Mouse (Mus musculus) brain, adult 2 months (tissue): ENCODE measurements around the gene Peli2.

Experiments used
- DNase-seq: peaks from one replicate; pipeline ENCODE4 v3.0.0; 2011; ENCODE audit warnings: low read depth, low spot score

Peli2 gene

DNA sequence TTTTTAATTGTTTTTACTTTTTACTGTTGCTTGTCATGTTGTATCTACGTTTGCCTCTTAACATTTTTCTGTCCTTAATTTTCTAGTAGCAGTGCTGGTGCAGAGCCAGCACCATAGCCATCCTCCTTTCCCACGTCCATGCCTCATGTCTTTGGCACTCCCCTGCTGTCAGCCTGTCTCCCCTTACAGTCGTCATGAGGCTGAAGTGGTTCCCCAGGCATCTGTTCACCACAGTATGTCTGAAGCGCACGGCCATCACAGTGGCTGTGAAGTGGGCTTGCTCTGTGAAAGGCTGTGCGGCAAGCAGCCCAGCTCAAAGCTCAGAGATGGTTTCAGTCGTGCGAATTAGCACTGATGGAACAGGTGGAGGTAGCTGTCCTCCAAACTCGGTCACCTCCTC is 66.5 kb downstream of the Peli2 start:
- peak; percentile 40 for DNase-seq

DNA sequence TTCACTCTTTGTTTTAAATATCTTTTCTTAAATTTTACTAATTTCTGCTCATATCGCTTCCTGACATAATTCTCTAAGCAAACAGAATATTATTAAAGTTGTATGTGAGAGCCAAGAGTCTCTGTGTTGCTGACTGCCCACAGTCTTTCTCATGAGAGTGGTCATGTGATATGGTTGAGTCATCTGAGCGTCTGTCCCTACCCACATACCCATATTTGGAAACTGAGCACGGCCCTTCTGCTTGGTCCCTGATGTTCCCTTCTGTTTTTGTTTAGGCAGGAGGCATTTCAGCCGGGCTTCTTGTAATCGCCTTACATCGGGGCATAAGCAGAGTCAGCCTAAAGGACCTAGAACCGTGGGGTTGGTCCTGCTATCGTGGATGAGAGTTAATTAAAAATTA is 68.7 kb downstream of the Peli2 start:
- DNase-seq, result peak; percentile 90

DNA sequence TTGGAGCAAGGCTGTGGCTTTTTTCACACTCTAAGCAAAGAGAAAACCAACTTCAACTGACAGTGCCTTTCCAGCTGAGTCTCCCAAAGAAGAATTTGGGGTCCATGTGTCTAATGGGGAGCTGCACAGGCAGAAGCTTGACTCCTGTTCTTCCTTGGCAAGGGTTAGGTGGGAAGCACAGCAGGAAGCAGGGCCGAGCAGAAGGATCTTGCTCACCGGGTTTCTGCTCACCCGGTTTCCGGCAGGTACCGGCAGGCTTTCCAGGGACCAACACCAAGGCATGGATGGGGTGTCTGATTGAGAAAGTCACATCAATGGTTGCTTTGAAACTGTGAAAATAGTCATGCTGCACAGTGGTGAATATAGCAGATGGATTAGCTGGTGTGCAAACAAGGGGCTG is 70.3 kb downstream of the Peli2 start:
- DNase-seq, result no peak

DNA sequence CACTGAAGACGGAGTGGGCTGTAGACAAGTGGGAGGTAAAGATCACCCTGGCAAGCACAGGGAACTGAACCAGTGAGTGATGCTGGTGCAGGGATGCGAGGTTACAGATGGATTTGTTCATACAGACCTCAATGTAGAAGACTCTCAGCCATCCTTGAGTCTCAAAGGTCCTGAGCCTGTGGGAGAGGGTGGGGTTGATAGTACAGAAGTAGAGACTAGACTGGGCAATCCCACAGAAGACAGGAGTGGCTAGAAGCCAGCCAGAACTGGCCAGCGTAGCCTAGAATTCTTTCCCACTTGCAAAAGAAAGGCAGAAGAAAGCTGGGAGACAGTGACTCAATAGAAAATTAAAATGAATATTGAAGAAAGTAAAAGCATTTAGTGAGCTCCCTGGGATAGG is 71.3 kb downstream of the Peli2 start:
- DNase-seq, result no peak

DNA sequence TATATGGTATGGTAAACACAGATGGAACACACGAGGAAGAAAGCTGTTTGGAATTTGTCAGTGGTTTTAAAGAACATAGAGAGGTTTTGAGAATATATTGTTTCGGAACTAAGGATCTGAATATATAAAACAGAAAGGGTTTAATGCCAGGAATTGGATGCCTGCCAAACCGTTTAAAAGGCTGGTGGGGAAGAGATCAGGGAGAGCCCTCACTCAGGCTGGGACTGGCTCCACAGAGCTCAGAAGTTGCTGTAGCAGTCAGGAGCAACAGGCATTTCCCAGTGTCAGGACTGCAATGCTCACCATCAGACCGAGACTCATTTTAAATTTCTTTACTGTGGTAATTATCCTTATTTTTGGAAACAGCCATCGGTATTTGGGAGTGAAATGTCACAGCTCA is 76.2 kb downstream of the Peli2 start:
- no peak for DNase-seq

DNA sequence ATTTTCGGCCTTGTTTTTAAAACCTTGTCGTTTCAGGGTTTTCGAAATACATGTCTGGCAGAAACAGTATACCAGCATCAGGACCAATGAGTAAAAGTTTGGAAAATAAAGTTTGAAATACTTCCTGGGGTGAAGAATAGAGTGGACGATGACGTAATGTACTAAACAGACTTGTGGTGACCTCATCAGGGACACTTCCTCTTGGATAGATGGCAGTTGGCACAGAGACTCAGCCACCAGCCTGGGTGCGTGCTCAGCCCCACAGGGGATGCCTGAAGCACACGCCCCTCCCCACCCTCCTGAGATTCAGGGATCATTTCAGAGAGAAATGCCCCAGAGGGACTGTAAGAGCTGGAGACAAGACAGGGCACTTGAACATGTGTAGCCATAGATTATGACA is 76.7 kb downstream of the Peli2 start:
- DNase-seq, result no peak

DNA sequence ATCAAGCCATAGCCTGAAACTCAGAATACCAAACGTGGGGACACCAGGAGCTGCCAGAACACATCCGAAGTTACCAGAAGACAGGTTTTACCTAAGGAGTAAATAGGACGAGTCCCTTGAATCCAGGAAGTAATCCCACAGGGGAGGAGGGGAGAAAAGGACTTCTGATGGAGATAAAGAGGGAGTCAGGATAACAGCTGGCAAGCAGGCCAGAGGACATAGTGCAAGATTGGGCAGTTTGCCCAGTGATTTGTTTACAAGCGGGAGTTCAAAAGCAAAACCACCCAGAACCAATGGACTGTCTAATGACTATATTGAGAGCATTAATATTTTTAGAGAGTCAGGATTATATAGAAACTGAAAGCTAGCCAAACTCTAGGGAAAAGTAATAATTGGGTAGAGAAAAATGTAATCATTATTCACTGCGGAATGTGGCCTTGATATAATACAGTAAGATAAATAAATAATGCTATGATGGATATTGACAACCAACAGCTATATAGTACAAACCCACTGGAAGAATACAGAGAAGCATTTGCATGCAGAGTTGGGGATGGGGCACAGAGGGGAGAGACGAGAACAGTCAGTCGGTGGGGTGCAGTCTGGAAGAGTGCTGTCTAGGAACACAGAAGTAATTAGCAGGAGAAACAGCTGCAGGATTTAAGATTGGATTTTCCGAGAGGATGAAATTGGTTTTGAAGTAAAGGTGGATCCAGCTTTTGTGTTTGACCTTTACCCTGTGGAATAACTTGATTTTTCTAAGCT is 77.7 kb downstream of the Peli2 start:
- DNase-seq, result peak; percentile 53

DNA sequence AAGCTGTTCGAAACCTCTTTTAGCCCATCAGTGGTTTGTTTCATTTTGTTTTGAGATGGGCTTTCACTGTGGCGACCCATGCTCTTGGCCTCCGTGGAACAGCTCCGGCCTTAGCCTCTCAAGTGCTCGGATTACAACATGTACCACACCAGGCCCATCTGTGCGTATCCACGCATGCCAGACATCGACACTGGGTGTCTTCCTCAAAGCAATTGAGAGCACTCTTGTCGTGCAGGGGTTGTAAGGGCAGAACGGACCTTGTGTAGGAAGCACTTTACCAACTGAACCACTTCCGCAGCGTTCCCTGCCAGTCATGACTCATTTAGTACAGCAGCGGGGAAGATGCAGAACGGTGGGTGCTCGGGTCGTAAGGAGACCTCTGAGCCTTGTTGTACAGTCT is 78.3 kb downstream of the Peli2 start:
- DNase-seq, result peak; percentile 55

DNA sequence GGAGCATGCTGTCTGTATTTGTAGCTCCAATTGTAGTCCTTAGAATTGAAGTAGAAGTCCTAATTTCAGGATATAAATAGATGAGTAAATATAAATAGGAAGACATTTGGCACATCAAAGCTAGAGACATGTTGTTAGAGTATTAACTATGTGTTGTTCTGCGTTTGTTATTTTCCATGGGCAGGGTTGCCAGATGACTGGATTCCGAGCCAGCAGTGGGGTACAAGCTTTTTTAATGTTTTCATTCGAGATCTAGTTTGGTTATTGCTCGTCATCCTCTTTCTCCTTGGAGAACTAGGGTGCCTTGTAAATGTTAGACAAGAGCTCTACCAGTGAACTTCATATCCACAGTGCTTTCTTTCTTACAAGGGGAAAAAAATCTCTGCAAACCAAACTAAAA is 78.9 kb downstream of the Peli2 start:
- DNase-seq, result no peak

DNA sequence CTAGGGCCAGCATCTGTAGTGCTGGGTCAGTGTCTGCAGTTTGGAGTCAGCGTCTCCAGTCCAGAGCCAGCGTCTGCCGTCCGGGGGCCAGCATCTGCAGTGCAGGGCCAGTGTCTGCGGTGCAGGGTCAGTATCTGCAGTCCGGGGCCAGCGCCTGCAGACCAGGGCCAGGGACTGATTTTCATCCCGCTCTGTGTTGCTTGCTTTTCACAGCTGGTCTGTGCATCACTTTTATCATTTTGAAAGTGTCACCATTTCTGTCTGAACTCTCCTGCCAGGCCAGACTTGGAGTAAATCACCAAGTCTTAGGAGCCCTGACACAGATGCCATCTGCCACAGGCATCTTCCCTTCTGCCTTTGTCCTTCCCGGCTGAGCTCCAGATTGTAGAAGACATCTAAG is 79.7 kb downstream of the Peli2 start:
- DNase-seq, result no peak

DNA sequence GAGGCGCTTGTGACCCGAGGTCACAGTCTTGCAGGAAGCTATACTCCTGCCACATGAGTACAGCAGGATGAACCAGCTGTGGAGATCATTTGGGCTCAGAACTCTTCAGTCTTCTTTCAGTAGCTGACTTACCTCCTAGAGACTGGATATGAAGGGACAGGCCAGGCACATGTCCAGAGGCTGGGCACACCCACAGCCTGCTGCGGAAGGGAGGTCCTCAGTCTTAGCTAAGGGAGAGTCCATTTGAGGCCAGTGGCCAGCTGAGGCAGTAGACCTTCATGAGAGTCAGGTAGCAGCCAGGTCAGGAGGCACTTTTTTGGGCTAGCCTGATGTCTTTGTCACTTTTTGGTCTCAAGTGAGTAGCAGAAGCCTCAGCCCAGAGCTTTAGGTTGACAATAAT is 80.2 kb downstream of the Peli2 start:
- no peak for DNase-seq

DNA sequence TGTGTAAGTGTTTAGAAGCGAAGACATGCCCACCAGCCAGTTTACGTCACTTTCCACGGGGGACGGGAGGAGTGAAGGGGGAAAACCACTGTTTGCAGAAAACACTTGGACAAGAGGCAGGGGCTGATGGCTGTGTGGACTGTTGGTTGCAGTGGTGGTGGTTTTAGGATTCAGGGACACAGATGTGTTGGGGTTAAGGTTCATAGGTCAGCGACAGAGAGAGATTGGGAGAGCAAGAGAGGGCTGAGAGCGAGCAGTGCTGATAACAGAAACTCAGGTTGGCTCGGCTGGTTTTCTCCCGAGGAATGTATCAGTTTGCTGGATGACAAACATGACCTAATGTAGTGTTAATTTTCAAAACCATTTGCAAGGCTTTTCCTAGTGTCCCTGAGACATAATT is 80.8 kb downstream of the Peli2 start:
- no peak for DNase-seq

DNA sequence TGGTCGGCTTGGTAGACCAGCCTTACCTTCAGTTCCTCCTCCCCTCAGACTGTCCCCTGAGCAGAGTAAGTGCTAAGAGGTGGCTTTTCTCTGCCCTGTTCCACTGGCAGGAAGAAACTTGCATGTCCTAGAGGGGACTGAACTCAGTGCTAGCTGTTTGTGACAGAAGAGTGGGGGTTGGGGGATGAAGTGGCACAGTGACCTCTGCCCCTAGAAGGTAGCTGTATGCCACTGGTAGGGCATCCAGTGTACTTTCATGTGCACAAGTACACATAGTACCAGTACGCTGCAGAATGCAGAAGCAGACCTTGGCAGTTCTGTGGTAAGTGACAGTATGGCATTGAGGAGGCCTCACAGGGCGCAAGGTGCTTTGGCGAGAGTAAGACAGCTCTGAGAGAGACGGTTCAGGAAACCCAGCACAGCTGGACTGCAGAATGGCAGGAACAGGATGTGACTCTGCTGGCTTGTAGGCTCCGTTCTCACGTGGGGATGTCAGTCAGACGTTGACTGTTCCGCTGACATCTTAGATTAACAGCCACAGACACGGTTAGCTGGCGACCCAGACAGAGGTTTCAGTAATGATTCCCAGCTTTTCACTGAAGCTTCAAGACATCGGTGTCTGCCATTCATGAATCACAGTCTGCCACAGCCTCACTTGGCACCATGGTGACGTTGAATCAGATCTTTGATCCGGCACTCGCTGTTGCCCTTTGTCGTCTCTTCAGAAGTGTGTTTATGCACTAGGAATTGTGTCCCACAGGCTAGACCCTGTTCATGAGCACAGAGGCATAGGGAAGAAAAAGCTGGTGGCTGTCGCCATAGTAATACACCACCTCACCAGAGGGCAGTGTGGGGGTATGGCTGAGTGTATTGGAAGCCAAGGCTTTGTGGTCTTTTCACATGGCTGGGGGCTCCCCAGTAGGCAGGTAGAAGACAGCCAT is 81.7 kb downstream of the Peli2 start:
- no peak for DNase-seq

DNA sequence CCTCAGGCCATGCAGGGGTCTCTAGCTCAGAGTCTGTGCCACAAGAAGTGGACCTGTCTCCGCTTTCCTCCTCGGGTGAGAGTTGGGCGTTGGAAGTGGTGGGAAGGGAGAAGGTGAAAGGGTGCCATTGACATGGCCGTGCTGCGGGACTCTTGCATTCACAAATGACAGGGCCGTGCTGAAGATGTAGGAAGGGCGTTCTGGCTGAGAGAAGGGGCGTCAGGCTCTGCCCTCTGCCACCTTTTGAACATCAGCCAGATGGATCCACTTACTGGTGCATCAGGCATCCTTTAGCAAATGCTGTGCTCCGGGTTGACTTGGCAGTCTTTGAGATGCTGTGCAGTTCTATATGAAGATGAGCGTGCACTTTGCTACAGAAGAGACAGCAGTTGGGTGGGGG is 84.4 kb downstream of the Peli2 start:
- no peak for DNase-seq

DNA sequence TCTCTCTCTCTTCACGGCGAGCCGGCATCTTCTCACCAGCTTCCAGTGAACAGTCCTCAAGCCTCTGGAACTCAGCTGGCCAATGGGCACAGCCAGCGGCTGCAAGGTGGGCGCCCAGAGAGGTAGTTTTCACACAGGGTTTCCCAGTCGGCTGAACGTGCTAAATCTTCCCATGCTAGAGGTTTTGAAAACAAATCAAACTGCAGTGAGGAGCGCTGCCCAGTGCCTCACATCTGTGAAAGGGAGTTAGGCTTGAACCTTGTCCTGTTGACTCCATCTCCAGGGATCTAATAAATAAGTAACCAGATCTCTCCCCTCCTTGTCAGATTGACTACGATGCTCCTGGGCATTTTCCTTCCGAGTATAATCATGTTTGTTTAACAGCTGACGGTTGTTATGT is 85.0 kb downstream of the Peli2 start:
- no peak for DNase-seq

DNA sequence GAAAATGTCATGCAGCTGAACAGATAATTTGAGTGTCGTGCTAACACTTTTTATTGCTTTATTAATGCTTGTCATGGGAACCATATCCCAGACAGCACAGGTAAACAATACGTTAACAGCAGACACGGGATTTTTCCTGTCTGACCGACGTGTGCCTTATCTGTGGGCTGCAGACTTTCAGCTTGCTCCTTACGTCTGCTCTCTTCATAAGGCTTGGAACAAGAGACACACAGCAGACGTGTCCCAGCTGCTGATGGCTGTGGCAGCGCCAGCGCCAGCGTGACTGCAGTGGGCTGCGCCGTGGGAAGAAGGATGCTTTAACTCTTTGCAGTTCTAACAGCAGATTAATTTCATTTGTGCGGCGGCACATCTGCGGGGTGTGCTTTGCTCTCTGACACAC is 86.5 kb downstream of the Peli2 start:
- DNase-seq, result peak; percentile 70

DNA sequence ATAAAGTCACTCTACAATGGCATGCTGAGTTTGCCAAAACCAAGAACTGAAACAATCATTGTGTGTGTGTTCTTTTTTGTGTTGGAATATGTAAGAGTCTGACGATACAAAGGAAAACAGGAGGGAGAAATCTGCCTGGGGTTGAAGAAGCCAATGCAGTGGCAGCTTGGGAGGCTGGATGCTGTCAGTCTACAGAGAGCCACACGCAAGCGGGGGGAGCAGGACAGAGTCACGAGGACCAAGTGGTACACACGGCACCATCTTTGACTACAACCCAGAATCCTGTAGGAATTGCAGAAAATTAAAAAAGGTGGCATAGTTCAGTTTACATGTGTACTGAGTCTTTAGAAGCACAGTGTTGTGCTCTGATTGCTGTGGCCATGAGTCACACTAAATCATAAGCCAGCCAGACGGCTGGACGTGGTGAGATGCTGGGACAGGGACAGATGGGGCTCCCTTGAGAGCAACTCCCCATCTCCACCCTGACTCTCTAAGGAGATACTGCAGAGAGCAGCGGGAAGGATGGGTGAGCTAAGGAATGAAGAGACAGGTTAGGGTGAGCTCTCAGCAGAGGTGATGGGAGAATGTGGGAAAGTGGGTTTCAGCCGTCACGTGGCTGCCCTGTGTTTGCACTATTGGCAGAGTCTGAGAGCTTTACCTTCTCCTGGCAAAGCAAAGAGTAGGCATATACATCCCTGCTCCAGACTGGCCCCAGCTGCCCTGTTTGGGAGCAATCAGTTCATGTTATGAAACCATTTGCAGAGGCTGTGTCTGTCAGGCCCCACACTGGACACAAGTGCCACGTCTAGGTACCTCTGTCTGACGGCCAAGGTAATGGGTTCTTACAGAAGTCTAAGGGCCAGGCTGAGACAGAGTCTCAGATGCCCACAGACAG is 87.4 kb downstream of the Peli2 start:
- DNase-seq, result peak; percentile 59

DNA sequence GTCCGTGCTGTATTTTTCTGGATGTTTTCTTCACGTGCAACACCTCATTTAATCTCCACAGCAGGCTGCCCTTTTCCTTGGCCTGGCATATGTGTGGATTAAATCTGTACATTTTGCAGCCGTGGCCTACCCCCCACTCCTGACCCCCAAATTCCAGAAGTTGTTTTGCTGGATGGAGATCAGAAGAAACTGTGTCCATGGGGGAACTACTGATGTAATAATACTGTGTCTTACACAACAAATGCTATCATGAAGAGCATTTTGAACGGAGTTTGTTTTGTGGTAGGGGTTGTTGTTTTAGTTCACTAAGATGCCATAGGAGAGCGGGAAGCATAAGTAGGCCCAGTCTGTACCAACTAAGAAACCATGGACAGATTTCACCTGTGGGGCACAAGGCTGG is 88.8 kb downstream of the Peli2 start:
- DNase-seq, result no peak

DNA sequence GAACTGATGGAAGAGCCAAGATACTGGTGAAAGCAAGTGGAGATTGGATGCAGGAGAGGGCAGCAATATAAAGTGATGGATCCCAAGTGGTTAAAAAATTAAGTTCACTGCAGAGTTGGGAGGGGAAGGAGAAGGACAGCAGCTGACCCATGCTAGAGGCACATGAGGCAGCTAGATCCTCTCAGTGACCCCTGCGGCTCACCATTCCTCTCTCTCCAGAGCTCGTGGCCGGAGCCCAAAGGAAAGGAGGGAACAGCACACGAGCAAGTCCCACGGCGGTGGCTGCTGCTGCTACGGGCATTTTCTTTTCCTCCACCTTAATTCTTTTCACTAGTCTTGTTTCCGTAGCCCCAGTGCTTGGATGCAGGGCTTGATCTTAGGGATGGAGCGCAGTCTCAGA is 89.5 kb downstream of the Peli2 start:
- DNase-seq, result no peak

DNA sequence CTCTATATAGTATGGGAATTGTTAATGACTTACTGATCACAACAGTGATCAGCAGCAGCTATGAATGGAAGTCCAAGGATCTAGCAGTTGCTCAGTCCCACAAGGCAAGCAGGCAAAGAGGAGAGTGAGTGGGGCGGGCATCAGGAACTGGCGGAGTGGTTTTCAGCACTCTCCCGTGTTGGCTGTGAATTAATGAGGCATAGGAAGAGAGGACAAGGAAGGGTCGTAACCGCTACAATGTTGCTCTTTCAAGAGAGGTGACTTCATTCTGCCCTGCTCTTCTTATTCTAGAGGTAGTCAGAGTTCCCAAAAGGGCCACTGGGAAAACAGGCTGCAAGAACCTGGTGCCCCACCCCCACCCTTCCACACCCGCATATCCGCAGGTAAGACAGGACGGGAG is 90.9 kb downstream of the Peli2 start:
- no peak for DNase-seq

DNA sequence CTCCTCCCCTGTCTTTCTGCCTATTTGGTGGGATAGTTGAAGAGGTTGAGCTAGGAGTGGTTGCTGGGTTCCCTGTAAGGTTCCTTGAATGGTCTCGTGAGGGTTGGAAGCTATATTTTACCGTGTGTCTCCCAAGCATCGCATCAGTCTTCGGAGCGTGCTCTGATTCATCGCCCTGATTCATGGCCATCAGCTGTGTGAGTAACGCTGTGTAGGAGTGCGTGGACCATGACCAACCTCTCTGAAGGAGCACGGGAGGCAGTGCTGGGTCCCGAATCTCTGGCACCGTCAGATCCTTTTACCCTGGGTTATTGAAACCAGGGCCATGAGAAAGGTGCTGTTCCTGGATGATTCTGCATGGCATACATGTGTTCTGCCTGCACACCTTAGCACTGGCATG is 92.2 kb downstream of the Peli2 start:
- peak; percentile 77 for DNase-seq

DNA sequence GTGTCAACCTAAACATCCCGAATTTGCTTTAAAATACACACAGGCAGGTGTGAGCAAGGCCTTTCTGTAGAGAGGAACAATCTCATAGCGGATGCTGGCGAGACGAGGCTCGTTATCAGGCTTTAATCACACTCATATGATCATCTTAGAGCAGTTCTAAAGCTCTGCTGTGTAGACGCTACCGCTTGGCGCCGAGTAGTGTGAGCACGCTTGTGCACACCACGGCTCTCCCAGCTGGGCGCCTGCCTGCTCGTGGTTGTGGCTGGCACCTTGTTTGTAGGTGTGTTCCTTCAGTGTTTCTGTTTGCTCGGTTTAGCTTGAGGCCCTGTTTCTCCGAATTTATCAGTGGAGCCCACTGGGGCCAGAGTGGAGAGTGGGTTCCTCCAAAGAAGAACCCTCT is 93.0 kb downstream of the Peli2 start:
- no peak for DNase-seq
